Mouse (Mus musculus) kidney, embryonic 16.5 days (tissue): ENCODE data around the gene Dbp. TPM values are rescaled to one million over a fixed set of nuclear protein-coding genes. Genes with fewer than 3 reads are reported as not detected.

Source experiments
- ATAC-seq: fragments of 200-750 bp; cut with Nextera tagmentation; 2 replicates; pipeline ENCODE4 v1.8.0; 2017; ENCODE audit warnings: moderate TSS enrichment; ENCODE audit not compliant: low FRiP score, low TSS enrichment
- H3K27ac ChIP-seq: fragments of 300-500 bp; sonication (generic); 2 replicates; pipeline ENCODE4 v1.5.1; 2014; ENCODE audit warnings: low read length
- H3K27me3 ChIP-seq: fragments of 300-500 bp; sonication (generic); 2 replicates; pipeline ENCODE4 v1.6.1; 2014; ENCODE audit warnings: low read length, control low read depth, mixed read lengths; ENCODE audit not compliant: insufficient read depth
- H3K36me3 ChIP-seq: fragments of 300-500 bp; sonication (generic); 2 replicates; pipeline ENCODE4 v1.6.1; 2014; ENCODE audit warnings: low read length, control low read depth, mixed read lengths; ENCODE audit not compliant: insufficient read depth
- H3K4me1 ChIP-seq: fragments of 300-500 bp; sonication (generic); 2 replicates; pipeline ENCODE4 v1.6.1; 2014; ENCODE audit warnings: low read length, control low read depth, mixed read lengths; ENCODE audit not compliant: insufficient read depth
- H3K4me2 ChIP-seq: fragments of 300-500 bp; sonication (generic); replicated peaks from 2 replicates; pipeline ENCODE4 v1.6.1; 2014; ENCODE audit warnings: low read depth, low read length
- H3K4me3 ChIP-seq: fragments of 300-500 bp; sonication (generic); 2 replicates; pipeline ENCODE4 v1.5.1; 2014; ENCODE audit warnings: mild to moderate bottlenecking, low read length
- H3K9ac ChIP-seq: fragments of 300-500 bp; sonication (generic); replicated peaks from 2 replicates; pipeline ENCODE4 v1.6.1; 2014; ENCODE audit warnings: low read length
- H3K9me3 ChIP-seq: fragments of 300-500 bp; sonication (generic); 2 replicates; pipeline ENCODE4 v1.6.1; 2016; ENCODE audit warnings: low read length, control low read depth
- WGBS: fragments of 180-500 bp; shearing (Covaris S2); extraction: QIAGEN DNeasy Blood & Tissue Kit; methylation state at CpG from one replicate; pipeline ENCODE4 v1.1.7; 2014; 5-methylcytosine and 5-hydroxymethylcytosine counted together
- polyA plus RNA-seq: library from polyadenylated mRNA; unstranded; fragments of >200 nt; fragmentation: Nextera tagmentation; extraction: Ambion mirVana; gene quantifications from 2 replicates; pipeline ENCODE4 v1.2.1, GENCODE M21; 2015

Dbp gene
- polyA plus RNA-seq, 1 experiment from 2014 or later = 4.3 TPM

DNA sequence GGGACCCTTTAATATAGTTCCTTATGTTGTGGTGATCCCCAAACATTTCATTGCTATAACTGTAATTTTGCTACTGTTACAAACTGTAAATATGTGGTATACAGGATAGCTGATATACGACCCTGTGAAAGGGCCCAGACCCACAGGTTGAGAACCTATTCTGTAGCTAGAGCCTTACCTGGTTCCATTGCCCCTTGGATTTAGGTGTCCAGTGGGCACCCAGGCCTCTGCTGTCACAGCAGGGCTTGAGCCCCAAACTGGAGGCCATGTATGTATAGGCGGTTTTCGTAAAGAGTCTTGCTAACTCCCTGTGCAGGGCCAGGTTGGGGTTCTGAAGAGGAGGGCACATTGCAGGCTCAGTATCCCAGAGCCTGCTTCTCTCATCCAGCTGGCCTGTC is 11.6 kb downstream of the Dbp start:
- Histone ChIP-seq H3K4me3 (peak overlapping the region; percentile 97), H3K4me1 (peaks cover 43% of the 10 kb centered on the region), H3K9ac (0 out of 2 replicates have a peak overlapping the region, but pooled peaks have one; percentile 5), H3K9me3 (no peaks in the 10 kb centered on the region), H3K4me2 (peak overlapping the region; percentile 84), H3K27me3 (no peaks in the 10 kb centered on the region), H3K27ac (no peak overlapping the region), H3K36me3 (peaks cover 44% of the 10 kb centered on the region)
- 89% methylated on average over 3 of the region's 3 CpGs for WGBS
- no peak for ATAC-seq

DNA sequence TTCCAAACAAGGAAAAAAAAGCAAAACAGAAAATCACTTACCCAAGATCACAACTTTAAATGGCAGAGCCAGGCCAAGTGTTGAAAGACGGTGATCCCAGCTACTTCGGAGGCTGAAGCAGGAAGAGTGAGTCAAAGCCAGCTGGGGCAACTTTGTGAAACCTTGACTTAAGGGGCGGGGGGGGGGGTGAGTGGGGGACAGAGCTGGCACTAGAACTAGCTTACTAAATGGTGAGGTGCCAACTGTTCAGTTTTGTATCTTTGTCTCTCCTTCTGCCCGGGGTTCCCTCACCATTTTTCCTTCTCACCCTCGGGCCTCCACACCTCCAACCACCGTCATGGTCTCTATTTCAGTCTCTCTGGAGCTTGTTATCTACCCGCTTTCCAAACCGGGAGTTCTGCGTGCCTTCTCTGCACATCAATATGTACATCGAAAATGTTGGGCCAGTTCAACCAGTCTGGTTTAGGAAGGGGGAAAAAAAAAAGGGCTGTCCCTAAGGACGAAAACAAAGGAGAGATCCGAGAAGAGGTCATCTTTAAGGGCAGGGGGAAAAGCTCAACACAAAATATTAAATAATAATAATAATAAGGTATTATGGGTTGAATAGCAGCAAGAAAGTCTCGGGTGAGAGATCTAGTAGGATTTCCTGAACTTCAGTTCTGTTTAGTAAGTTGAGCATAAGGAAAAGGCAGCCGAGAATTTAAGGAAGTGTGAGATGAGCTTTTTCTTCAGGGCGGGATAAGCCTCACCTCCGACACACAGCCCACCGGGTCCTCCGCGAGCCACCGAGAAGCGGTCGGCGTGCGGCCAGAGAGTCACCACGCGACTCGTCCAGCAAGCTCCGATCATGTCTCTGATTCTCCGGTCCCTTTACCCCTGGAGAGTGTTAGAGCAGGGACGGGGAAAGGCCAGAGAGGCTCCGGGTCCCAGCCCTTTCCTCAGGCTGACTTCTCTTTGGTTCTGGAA is 12.3 kb downstream of the Dbp start:
- peak; percentile 4 for ATAC-seq
- Histone ChIP-seq H3K27me3 (no peaks in the 10 kb centered on the region), H3K27ac (peak overlapping the region; percentile 86), H3K4me3 (peak overlapping the region; percentile 97), H3K9me3 (no peaks in the 10 kb centered on the region), H3K4me1 (peaks cover 43% of the 10 kb centered on the region), H3K4me2 (peak overlapping the region; percentile 84), H3K36me3 (peaks cover 42% of the 10 kb centered on the region), H3K9ac (peak overlapping the region; percentile 99)
- WGBS = 9% methylated on average over 31 of the region's 31 CpGs

DNA sequence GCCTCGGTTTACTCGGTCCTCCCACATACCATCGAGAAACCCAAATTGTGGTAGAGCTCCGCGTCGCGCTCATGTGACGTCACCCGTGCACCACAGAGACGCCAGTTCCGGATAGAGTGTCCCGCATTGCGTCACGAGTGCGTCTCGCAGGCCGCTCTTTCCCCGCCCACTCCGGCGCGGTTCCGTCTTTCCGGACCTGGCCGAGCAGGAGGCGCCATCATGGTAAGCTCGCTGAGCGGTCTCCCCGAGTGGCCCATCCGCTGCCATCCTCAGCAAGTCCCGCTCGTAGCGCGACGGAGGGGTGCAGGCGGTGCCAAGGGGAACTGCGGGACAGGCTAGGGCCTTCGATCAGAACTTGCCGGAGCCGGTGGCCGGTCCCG is 13.0 kb downstream of the Dbp start, which contains the start of gene Sphk2:
TSS of gene Sphk2 (minus strand) at position 85 of the 380 bp plus-strand sequence.
- H3K4me1 ChIP-seq = peaks cover 43% of the 10 kb centered on the region
- peak; percentile 60 for ATAC-seq
- peak within 1 kb of the TSS; percentile 91 for H3K27ac ChIP-seq
- H3K9ac ChIP-seq = peak within 1 kb of the TSS; percentile 99
- H3K4me3 ChIP-seq = peak within 1 kb of the TSS; percentile 97
- H3K27me3 ChIP-seq = no peaks in the 10 kb centered on the region
- H3K9me3 ChIP-seq = no peaks in the 10 kb centered on the region
- peak within 1 kb of the TSS; percentile 89 for H3K4me2 ChIP-seq
- under 1% methylated on average over 41 of the region's 41 CpGs for WGBS
- peaks cover 42% of the 10 kb centered on the region for H3K36me3 ChIP-seq

DNA sequence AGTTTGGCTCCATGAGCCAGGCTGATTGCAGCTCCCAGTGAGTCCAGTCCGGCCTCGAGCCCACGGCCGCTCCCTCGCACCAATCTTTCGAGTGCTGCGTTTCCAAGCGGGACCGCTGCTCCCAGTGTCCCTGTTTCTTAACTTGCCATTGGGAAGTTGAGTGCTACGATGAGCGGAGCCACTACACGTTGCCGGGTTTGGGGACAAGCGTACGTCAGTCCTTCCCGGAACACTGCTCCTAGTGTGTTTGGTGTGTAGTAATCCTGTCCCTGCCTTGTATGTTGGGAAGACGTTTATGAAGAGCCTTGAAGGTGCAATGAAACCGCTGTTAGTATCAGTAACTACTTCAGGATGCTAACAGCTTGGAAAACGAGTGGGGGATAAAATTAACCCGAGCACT is 13.4 kb downstream of the Dbp start:
- Histone ChIP-seq H3K9me3 (no peaks in the 10 kb centered on the region), H3K4me1 (peaks cover 43% of the 10 kb centered on the region), H3K4me2 (peak overlapping the region; percentile 89), H3K27me3 (no peaks in the 10 kb centered on the region), H3K36me3 (peaks cover 42% of the 10 kb centered on the region), H3K9ac (peak overlapping the region; percentile 99), H3K4me3 (peak overlapping the region; percentile 97), H3K27ac (peak overlapping the region; percentile 91)
- no peak for ATAC-seq
- under 1% methylated on average over 20 of the region's 20 CpGs for WGBS

DNA sequence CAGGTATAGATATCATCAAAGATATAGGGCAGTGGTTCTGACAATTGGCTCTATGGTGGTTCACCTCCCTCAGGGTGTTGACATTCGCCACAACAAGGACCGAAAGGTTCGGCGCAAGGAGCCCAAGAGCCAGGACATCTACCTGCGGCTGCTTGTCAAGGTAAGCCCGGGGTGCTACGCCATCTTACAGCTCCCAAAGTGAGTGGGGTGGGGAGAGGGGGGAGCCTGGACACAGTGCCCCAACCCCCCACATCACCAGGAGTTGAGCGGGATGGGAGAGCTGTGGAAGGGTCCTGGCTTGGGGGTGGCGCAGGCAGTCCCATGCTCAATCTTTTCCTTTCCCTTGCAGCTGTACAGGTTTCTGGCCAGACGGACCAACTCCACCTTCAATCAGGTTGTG is 14.3 kb downstream of the Dbp start:
- WGBS = 82% methylated on average over 10 of the region's 10 CpGs
- Histone ChIP-seq H3K4me2 (peak overlapping the region; percentile 89), H3K4me1 (peaks cover 37% of the 10 kb centered on the region), H3K36me3 (peaks cover 49% of the 10 kb centered on the region), H3K27ac (peak overlapping the region; percentile 91; the same call in 1 of the 2 replicates), H3K4me3 (peak overlapping the region; percentile 97), H3K9me3 (no peaks in the 10 kb centered on the region), H3K27me3 (no peaks in the 10 kb centered on the region), H3K9ac (peak overlapping the region; percentile 99)
- ATAC-seq = no peak

- H3K27me3 ChIP-seq = no peaks in the 10 kb centered on the region
- peaks cover 54% of the 10 kb centered on the region for H3K36me3 ChIP-seq
- 0 out of 2 replicates have a peak overlapping the region, but pooled peaks have one; percentile 89 for H3K4me2 ChIP-seq
- H3K27ac ChIP-seq = no peak overlapping the region
- H3K4me3 ChIP-seq = no peak overlapping the region
- ATAC-seq = no peak
- H3K9ac ChIP-seq = peak overlapping the region; percentile 99; the same call in 1 of the 2 replicates
- no peaks in the 10 kb centered on the region for H3K9me3 ChIP-seq
- H3K4me1 ChIP-seq = peaks cover 32% of the 10 kb centered on the region
- 89% methylated on average over 13 of the region's 16 CpGs for WGBS
Observed at GRCm38 (mm10) chr7:45719738-45720412, 15.0 kb downstream of the Dbp start.

- Histone ChIP-seq H3K9ac (no peak within 1 kb of the TSS), H3K27me3 (no peaks in the 10 kb centered on the region), H3K9me3 (no peaks in the 10 kb centered on the region), H3K4me1 (peaks cover 29% of the 10 kb centered on the region), H3K27ac (no peak within 1 kb of the TSS), H3K36me3 (peaks cover 60% of the 10 kb centered on the region), H3K4me2 (no peak within 1 kb of the TSS), H3K4me3 (no peak within 1 kb of the TSS)
- ATAC-seq = no peak
- 81% methylated on average over 14 of the region's 14 CpGs for WGBS
Observed at GRCm38 (mm10) chr7:45720413-45721233, 15.7 kb downstream of the Dbp start, which contains the start of gene Fam83e. TSS of gene Fam83e (plus strand) at chr7:45721212.

DNA sequence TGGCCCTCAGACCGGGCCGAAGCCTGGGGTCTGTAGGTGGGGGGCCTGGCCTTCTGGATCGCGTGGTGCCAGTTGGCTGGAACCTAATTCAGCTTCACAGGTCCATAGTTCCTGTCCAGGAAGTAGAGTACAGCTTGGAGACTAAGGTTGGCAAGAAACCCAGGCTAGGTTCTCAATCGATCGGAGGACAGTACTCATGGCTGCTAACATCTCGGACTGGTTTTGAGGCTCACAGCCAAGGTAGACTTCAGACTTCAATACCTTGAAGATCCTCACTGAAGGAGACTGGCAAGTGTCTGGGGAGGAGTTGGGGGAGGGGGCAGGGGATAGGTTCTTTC is 16.3 kb downstream of the Dbp start:
- Histone ChIP-seq H3K4me2 (no peak overlapping the region), H3K36me3 (peaks cover 66% of the 10 kb centered on the region), H3K9ac (no peak overlapping the region), H3K4me3 (no peak overlapping the region), H3K4me1 (peaks cover 23% of the 10 kb centered on the region), H3K9me3 (no peaks in the 10 kb centered on the region), H3K27ac (no peak overlapping the region), H3K27me3 (no peaks in the 10 kb centered on the region)
- no peak for ATAC-seq
- 84% methylated on average over 7 of the region's 7 CpGs for WGBS

GRCm38 (mm10) chr7:45721642-45722347 is 16.9 kb downstream of the Dbp start:
- Histone ChIP-seq H3K27me3 (no peaks in the 10 kb centered on the region), H3K36me3 (peaks cover 72% of the 10 kb centered on the region), H3K27ac (no peak overlapping the region), H3K4me3 (no peak overlapping the region), H3K9me3 (no peaks in the 10 kb centered on the region), H3K9ac (no peak overlapping the region), H3K4me1 (peaks cover 17% of the 10 kb centered on the region), H3K4me2 (no peak overlapping the region)
- WGBS = 57% methylated on average over 13 of the region's 13 CpGs
- ATAC-seq = no peak
